Mouse (Mus musculus) layer of hippocampus, adult 2 months (tissue): Measurements from ENCODE around the gene Evx2. TPM values are rescaled to one million over a fixed set of nuclear protein-coding genes. Genes with fewer than 3 reads are reported as not detected.
A peak's percentile ranks its signal among the peaks of the same experiment; 100 is the strongest.

Experiments used
- DNase-seq, 2 experiments: peaks; one replicate each; pipeline ENCODE4 v3.0.0; 2022; ENCODE audit warnings: low spot score in 2 of 2
- H3K27ac ChIP-seq: fragments of 200-600 bp; 2 replicates; pipeline ENCODE4 v1.8.1; 2022
- H3K4me3 ChIP-seq: fragments of 200-600 bp; 2 replicates; pipeline ENCODE4 v1.8.1; 2022; ENCODE audit warnings: mild to moderate bottlenecking
- CTCF ChIP-seq: fragments of 200-600 bp; conservative IDR thresholded peaks from 2 replicates; pipeline ENCODE4 v1.8.1; 2022; ENCODE audit warnings: antibody characterized with exemption, mild to moderate bottlenecking, moderate library complexity
- total RNA-seq, 2 experiments: library from RNA; stranded (reverse); gene quantifications; 2 replicates each; pipeline ENCODE4 v1.2.3; 2021

The Evx2 gene
- total RNA-seq, 2 experiments from 2014 or later: not detected

DNA sequence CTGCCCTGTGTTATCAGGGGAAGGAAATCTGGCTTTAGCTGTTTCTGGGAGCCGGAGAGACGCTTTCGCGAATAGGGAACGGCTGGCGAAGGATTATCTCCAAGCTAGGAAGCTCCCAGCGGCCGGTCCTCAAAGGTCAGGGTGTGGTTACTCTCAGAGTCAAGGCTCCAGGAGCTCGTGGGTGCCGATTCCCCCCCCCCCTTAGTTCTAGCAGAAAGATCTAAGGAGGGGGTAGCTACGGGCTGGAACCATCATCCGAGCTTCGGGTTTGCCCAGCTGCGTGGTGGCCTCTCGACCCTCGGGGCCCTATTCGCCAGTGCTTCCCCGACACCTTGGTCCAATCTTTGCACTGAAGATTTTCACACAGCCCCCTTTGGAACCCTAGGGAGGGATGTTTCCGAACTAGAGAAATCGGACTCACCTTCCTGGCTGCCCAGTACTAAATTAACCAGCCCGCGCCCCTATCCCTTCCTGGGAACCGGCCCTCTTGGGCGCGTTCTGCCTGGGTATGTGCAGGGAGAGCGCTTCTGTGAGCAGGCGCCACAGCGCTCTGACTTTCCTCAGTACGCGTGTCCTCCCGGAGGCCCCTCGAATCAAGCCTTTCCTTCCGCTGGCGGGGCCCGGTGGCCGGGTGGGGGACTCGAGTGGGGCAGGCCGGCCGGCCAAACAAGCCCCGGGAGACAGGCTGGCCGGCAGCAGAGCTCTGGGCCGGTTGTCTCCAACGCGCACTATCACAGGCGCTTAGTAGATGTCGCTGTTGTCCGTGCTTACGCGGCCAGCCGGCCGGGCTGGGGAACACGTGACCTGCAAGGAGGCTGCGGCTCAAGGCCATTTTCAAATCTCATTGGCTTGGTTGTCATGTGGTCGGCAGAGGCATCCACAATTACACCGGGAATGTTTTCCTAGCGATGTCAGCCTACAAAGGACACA lies 31.9 kb upstream of the Evx2 start, which contains the start of gene Hoxd10:
TSS of gene Hoxd10 (plus strand) at position 903 of the 930 bp plus-strand sequence.
- H3K27ac ChIP-seq: no peak within 1 kb of the TSS

DNA sequence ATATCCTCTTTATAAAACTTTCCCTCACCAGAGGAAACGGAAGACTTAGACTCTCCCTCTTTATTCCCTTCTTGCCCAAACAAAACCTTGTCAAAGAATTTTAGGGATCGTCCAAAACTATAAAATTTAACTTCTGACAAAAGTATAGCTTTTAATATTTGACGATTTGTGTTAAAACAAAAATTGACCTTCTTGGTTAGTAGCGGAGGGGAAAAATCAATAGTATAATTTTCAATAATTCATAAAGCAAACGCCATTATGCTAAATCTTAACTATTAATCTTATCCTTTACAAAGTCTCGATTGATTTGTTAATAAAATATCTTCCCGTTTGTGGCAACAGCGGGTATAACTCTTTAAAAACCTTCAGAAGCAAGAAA lies 31.0 kb upstream of the Evx2 start:
- no peak overlapping the region for H3K4me3 ChIP-seq
- TF ChIP-seq CTCF: no peak
- H3K27ac ChIP-seq: no peak overlapping the region
- no peak for DNase-seq

More for the DNA sequence above, 31.9 kb upstream of the Evx2 start, which contains the start of gene Hoxd10:
- DNase-seq: no peak
- TF ChIP-seq CTCF: peak; percentile 25; the same call in 1 of the 2 replicates
- no peak within 1 kb of the TSS for H3K4me3 ChIP-seq

DNA sequence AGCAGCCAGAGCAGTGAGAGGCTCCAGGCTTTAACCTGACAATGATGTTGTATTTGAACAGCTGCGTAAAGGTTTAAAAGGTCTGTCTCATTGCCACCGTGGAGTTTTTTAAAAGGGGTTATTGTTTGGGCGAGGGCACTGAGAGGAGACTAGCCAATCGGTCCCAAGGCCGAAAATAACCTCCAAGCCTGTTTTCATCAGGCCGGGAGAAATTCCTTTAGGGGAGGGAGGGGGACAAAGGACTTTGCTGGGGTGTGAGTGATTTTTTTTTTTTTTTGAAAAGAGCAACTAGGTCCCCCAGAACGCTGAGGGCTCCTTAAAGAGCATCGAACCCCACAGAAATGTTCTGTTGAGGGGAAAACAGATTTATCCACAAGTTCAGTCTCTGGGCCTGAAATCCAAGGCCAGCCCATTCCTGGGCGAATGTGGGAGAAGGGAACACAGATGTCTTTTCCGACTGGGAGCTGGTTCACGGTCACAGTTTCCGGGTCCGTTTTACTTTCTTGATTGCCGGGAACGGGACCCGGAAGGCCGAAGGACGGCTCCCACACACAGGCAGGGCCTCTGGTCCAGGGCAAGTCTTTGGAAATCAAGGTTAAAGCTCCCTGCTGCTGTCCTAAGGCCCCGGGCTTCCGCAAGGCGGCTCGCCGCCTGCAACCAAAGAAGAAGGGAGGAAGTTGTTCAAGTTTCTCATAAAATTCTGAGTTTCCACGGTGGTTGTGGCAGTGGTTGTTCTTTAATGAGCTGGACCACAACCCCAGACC lies 30.4 kb upstream of the Evx2 start:
- TF ChIP-seq CTCF: no peak
- H3K27ac ChIP-seq: no peak overlapping the region
- H3K4me3 ChIP-seq: no peak overlapping the region
- no peak for DNase-seq

GRCm38 (mm10) chr2:74688795-74689573 lies 29.6 kb upstream of the Evx2 start:
- Histone ChIP-seq H3K27ac (no peak overlapping the region), H3K4me3 (no peak overlapping the region)
- TF ChIP-seq CTCF: no peak
- no peak for DNase-seq

DNA sequence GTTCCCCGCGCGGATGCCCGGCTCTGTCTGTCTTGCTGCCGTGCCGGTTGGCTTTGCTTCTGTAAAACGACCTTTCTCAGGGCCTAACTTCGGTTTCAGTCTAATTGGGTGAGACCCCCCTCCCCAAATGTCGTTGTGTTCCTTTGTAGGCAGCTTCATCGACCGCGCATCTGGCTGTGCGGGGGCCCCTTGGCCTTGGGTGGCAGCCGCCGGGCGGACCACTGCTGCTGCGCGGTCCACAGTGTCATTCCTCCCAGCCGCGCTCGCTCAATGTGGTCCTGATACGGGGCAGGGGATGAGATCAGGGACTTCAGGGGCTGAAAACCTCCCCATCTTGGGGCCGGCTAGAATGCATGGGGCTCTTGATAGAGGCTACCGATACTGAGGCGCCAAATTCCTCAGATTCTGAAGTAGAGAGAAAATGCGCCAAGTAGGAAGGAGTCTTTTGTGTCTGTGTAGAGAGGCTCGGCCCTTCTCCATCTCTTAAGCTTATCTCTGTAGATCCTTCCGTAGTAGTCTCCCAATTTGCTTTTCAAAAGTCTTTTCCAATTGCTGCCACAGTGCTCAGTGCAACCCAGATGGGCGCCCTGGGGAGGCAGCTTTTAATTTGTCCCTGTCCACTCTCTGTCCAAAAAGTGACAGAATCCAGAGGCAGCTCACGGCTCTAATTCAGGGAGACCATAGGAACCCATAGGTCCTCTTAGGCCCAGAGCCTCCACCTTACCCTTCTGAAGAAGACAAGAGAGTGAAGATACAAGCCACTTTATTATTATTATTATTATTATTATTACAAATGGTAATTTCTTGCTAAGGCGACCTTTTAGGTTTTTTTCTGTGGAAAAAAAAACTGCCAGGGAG lies 28.6 kb upstream of the Evx2 start:
- TF ChIP-seq CTCF: no peak
- no peak for DNase-seq
- Histone ChIP-seq H3K4me3 (no peak overlapping the region), H3K27ac (no peak overlapping the region)

DNA sequence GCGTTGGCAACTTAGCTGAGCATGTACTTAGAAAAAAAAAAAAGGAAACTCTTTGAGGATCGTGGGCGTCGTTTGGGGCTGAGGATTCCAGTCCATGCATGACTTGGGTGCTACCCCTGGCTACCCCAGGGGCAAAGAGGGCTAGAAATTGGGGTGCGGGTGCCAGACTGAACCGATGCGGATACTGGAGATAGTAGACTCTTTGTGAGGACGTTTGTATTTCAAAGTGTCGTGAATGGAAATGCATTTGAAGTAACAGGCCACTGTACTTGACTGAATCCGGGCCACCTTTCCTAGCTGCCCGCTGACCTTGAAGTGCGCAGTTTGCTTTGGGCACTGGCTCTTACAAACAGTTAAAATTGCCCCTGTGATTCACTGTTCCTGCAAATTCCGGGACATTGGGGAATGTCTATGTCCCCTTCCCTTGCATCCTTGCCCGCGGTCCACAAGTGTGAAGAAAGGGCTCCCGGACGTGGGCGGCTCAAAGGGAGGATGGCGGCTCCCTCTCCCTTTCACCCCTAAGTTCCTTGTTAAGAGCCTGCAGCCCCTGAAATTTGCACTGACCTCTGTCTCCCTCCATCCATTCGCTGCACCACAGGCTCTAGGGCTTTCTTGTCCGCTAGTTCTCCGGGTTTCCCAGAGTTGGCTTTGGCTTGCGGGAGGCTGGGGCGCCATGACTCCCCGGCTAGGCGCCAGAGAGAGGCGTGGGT lies 27.8 kb upstream of the Evx2 start:
- H3K27ac ChIP-seq: no peak overlapping the region
- DNase-seq: no peak
- no peak overlapping the region for H3K4me3 ChIP-seq
- no peak for TF ChIP-seq CTCF

DNA sequence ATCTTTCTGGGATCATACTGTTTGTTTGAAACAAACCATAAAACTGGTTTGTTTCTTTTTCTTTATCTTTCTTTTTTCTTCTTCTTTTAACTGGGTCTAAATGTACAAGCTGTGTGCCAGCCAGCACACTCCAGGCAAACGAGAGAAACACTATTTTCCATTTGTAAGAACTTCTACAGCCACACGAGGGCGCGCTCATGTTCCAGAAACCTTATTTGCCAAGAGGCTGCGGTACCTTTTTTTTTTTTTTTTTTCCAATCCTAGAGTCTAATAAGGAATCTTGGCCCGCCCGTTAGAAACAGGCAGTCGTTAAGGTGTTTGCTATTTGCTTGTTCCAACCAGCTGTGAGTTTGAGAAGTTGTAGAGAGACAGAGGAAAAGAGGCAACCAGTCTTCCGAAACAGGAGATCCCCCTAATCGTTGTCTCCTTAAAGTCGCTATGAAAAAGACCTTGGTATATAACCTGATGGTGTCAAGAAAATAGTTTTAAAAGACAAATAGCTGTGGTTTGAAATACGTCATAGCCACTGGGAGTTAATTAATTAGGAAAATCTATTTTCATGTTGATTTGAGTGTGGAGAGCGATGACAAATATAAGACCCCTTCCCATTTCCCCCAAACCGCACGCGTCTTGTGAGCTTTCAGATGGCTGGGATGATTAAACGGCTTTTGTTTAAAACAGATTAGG lies 27.1 kb upstream of the Evx2 start:
- peak; percentile 76 for TF ChIP-seq CTCF
- DNase-seq: peak in 1 of 2 experiments; percentile 44
- H3K27ac ChIP-seq: no peak overlapping the region
- no peak overlapping the region for H3K4me3 ChIP-seq

- TF ChIP-seq CTCF: no peak
- DNase-seq: no peak
- H3K27ac ChIP-seq: no peak overlapping the region
- H3K4me3 ChIP-seq: no peak overlapping the region
These were observed 25.8 kb upstream of the Evx2 start for GRCm38 (mm10) chr2:74685059-74685603.

- TF ChIP-seq CTCF: no peak
- DNase-seq: no peak
- Histone ChIP-seq H3K4me3 (no peak overlapping the region), H3K27ac (no peak overlapping the region)
These were observed 24.7 kb upstream of the Evx2 start for GRCm38 (mm10) chr2:74684106-74684505.

DNA sequence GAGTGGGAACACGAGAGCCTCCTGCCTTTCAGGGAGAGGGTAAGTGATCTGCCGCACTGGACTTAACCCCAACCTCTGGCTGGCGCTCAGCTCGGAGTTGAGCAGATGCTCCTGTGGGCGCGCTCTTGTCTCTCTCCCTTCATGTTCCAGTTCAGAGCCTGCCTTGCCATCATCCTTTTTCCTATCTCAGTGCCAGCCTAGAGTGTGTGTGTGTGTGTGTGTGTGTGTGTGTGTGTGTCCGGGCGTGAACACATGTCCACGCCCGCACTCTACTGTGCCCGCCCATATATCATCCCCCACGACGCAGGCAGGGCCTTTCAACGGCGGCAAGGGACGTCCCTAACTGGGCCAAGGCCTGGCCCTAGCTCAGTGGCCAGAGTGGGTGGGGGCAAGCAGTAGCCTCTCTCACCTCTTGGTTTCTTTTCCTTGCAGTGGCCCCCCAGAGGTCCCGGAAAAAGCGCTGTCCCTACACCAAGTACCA lies 24.2 kb upstream of the Evx2 start:
- Histone ChIP-seq H3K4me3 (no peak overlapping the region), H3K27ac (no peak overlapping the region)
- TF ChIP-seq CTCF: no peak
- no peak for DNase-seq

- Histone ChIP-seq H3K27ac (no peak overlapping the region), H3K4me3 (no peak overlapping the region)
- no peak for TF ChIP-seq CTCF
These were observed 23.4 kb upstream of the Evx2 start for GRCm38 (mm10) chr2:74682796-74683195.

More at GRCm38 (mm10) chr2:74682796-74683195, 23.4 kb upstream of the Evx2 start:
- DNase-seq: no peak
